ENCODE assay signal across 23 mouse cellular contexts in genomic region chr6:77209929-77210328, GRCm38 (mm10). TPM values are rescaled to one million over a fixed set of nuclear protein-coding genes. Genes with fewer than 3 reads are reported as not detected.
A peak's percentile ranks its signal among the peaks of the same experiment; 100 is the strongest.
DNase-seq lines count a peak whose midpoint lies in the region; ATAC-seq and TF ChIP-seq lines count a peak whose summit lies in the region.
"Had no signal": no experiment of that assay in that cellular context is flagged by ENCODE, and none has a peak within 500 bp of the region (broad histone marks: within the 10 kb centered on the region; RNA-seq: fewer than 3 reads in every experiment).

No protein-coding gene starts in this region.

- no peak overlapping the region for H3K4me3 ChIP-seq in cortical plate, adult 2 months (ENCODE audit: insufficient read depth, low read length)
- H3K4me3 ChIP-seq: embryonic facial prominence, embryonic 13.5 days; embryonic facial prominence, embryonic 15.5 days; erythroblast, embryonic 14.5 days; forebrain, embryonic 10.5 days; forebrain, embryonic 13.5 days; forebrain, embryonic 15.5 days had no signal

- no peak for DNase-seq in frontal cortex, postnatal 25 days (ENCODE audit: low spot score in 2 of 2)
- peak; percentile 35 for DNase-seq in layer of hippocampus, adult 9-11 months
- DNase-seq in layer of hippocampus, adult 9-10 months (ENCODE audit: low spot score) = no peak
- no peak for DNase-seq in gastrocnemius, postnatal 10 days
- DNase-seq: adrenal gland, adult 2 months; adrenal gland, postnatal 10 days; adrenal gland, postnatal 25 days; cerebellum, adult 11-12 months; cerebellum, adult 2 months; cerebellum, adult 9-10 months; cerebellum, postnatal 25 days; embryo, embryonic 11 days had no signal

- no peak for TF ChIP-seq POLR2A in cortical plate, adult 2 months (IDR thresholded peaks at IDR 0.05; ENCODE audit: extremely low read depth, insufficient read depth, low read length)

- ATAC-seq in frontal cortex, adult (ENCODE audit: low TSS enrichment) = peak; percentile 58
- ATAC-seq: forebrain, embryonic 13.5 days; forebrain, embryonic 15.5 days had no signal

- H3K4me1 ChIP-seq in cortical plate, adult 2 months (ENCODE audit: control insufficient read depth, insufficient read depth, low read length) = peaks cover 1% of the 10 kb centered on the region; the same call in 1 of the 2 replicates
- H3K4me1 ChIP-seq: embryonic facial prominence, embryonic 13.5 days had no signal

- peak overlapping the region; percentile 83 for H3K27ac ChIP-seq in cortical plate, adult 2 months (ENCODE audit: insufficient read depth, low read length)
- H3K27ac ChIP-seq: embryonic facial prominence, embryonic 13.5 days; embryonic facial prominence, embryonic 15.5 days; forebrain, embryonic 10.5 days; forebrain, embryonic 13.5 days; forebrain, embryonic 15.5 days had no signal

- TF ChIP-seq CTCF in cortical plate, adult 2 months (IDR thresholded peaks at IDR 0.05; ENCODE audit: extremely low read depth, insufficient read depth, low read length) = no peak

RNA-seq across cellular contexts. Expression of gene Lrrtm1, which starts 32.6 kb away (rescaled TPM):
- 51.8 and 53.1 TPM in 2 replicates for polyA plus RNA-seq in cortical plate, adult 2 months (2012; rRNA removed)
- total RNA-seq in gastrocnemius, postnatal 10 days (2021) = under 1 TPM; 0.40 to 0.54 TPM
- total RNA-seq: ES-E14, MEL had no signal
- polyA plus RNA-seq: C2C12; erythroblast, embryonic 14.5 days had no signal
